Mouse (Mus musculus): Measurements from ENCODE around the gene Pde2a.

Pde2a gene

DNA sequence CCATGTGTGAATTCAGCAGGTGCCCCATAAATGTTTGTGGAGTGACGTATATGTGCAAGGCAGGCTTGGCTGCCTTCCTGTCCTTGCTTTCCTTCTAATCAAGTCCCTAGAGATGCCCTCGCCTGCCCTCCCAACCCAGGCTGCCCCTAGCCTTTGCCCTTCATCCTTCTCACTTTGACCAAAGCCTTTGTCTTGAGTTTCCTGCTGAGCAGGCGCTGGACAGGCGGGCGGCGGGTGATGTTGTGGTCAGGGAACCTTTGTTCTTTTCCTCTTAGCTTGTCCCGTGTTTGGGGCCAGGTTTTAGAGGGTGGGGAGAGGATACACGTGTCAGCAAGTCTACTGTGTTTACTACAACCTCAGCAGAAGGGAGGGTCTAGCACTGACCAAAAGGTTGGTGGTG lies 32.2 kb downstream of the Pde2a start:
- DNase-seq (ENCODE audit: low spot score), result no peak

DNA sequence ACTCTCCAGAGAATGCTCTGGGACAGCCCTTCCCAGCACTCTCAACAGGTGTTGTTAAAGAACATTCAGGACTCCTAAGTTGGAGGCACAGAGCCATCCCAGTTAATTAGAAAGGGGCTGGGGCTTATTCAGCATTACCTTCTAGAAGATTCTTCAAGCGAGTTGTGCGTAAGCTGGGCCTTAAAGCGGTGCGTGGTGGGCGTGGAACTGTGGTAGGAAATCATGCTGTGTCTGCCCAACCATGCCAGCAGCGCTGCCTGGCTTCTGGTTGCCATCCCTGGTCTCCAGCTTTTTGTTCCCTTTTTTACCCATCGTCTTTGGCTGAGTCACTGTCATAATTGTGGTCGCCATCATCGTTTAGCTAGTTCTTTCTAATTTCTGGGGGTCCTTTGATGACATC lies 33.0 kb downstream of the Pde2a start:
- peak; percentile 39 for DNase-seq (ENCODE audit: low spot score)

DNA sequence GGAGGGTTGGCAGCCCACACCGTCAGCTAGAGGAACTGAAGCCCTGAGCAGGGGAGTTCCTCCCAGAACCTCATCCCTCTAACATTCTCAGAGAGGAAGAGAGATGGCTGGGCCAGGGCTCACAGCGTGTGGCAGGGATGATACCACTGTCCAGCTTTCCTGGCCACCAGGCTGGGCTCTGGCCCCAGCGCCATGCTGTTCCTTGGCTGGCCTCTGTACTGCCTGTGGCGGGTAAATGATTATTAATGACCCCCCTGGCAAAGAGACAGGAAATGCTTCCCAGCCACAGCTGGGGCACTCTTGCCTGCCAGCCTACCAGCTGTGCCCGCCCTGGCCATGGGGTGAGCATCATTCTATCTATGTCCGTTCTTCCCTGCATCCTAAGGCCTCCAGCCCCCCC lies 33.6 kb downstream of the Pde2a start:
- DNase-seq (ENCODE audit: low spot score), result no peak

DNA sequence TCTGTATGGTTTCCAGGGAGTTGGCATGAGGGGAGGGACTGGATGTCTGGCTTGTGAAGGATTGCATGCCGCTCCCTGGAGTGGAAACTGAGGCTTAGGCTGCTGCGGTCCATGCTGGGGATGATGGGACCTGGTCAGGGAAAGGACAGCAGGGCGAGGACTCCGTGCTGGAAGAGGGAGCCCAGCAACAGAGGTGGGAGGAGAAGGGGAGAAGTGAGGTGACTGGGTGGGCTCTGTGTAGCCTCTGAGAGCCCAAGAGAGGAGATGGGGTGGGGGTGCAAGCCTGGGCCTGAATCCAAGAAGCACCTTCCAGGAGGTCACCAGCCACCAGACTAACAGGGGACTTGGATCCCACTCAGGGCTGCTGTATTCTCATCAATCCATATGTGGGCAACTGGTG lies 34.8 kb downstream of the Pde2a start:
- no peak for DNase-seq (ENCODE audit: low spot score)

DNA sequence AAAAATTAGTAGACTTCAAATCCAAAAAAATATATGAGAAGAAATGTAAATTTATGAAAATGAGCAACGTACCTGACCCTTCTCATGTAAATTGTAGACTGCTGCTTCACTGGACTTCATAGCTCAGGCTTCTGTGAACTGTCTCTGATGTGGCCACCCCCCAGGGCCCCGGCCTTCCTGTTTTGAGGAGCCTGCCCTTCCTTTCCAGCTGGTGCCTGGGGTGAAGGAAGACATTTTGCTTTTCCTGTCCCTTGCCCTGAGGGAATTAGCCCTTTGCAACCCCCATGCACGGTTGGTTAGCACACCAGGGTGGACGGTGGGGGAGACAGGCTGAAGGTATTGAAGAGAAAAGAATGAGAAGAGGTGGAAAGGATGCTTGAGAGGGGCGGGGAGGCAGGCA lies 35.3 kb downstream of the Pde2a start:
- DNase-seq (ENCODE audit: low spot score), result no peak

DNA sequence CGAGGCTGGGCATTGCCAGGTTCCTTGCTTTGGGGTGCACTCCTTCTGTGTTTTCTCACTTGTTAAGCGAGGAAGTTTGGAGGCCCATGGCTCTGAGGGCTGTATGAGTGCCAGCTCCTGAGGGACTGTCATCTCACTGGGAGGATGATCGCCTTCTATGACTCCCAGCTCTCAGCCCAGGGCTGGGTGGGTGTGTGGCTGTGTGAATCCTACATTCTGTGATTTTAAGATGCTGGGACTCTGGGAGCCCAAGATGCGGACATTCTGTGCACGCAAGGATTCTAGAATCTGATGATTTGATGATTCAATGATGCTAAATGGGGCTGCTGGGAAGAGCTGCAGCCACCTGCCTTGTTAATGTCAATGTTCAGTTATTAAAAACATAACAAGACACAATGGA lies 35.8 kb downstream of the Pde2a start:
- no peak for DNase-seq (ENCODE audit: low spot score)

DNA sequence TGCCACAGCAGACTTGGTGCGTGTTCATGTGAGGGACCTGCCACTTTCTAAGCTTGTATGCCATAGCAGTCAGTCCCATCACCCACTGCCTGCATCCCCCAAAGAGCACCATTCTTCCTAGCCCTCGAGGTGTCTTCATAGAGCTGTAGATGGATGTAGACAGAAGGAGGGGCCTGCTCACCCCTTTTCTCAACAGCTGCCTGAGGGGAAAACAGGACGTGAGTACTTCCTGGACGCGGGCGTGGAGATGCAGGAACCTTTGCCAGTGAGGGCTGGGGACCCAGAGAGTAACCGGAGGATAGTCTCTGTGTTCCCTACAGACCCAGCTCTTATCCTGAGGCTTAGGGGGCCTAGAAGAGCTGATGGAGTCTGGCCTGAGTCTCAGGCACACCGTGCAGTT lies 36.3 kb downstream of the Pde2a start:
- peak; percentile 73 for DNase-seq (ENCODE audit: low spot score)

DNA sequence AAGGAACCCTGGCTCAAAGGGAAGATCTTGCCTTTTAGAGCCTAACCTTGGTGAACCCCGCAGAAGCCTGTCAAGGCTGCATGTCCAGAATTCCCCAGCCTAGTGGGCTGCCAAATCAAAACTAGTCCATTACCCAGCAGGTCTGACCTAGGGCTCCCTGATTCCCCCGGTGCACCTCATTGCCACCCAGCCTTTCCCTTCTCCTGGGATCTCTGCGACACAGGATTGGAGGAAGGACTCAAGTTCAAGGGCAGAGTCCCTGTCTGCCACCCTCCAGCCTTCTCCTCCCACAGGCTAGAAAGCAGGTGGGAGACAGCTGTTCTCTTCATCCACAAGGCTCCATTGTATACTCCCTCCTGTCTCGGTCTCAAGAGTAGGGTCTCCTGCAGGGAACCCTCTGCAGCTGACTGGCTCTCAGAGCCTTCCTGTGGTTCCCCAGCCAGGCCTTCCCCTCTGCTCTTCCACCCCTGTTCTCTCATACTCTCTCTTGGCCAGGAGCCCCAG lies 36.8 kb downstream of the Pde2a start:
- DNase-seq (ENCODE audit: low spot score), result no peak

DNA sequence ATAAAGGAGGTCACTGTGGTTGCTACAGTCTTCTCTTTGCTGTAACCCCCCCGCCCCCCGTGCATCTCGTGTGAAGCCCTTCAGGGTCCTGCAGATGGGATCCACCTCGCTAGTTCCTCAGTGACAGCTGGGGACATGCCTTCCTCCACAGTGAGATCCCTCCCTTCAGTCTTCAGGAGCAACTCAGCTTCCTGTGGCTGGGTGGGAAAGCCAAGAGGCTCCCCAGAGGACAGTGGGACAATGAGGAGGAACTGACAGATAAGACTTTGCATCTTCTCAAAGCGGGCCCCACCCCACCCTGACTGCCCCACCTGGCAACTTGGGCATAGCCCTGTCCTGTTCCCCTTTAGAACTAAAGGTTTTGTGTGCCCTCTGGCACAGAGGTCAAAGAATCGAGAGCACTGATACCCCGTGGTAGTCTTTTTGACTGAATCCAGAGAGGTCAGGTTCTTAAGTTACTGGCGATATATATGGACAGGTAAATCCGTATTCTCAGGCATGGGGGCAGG lies 37.9 kb downstream of the Pde2a start:
- no peak for DNase-seq (ENCODE audit: low spot score)

DNA sequence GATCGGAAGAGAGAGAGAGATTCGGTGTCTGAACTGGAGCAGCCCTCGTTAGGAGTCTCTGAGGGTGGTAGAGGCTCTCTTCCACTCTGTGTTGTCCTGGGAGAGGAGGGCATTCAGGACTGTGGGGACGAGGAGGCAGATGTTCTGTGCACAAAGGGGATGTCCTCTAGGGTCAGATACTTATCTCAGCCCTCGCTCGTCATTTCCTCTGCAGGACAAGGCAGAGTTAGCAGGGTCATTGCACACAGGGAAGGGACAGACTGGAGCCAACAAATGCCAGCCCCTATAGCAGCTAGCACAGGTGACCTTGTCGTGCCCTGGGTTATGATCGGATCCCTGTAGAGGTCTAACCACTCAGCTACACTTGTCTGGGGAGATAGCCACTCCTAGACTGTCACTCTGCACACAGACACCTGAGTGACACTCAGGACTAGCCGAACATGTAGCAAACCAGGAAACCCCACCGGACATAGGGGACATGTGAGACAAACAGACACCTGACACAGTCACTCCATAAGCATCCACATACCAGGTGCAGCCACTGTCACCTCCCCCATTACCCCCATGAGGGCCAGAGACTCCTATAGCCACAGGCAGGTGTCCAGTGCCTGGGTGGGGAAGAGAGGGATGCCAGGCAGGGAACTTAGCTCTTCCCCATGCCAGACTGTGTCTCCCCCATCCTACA lies 38.6 kb downstream of the Pde2a start:
- no peak for DNase-seq (ENCODE audit: low spot score)

DNA sequence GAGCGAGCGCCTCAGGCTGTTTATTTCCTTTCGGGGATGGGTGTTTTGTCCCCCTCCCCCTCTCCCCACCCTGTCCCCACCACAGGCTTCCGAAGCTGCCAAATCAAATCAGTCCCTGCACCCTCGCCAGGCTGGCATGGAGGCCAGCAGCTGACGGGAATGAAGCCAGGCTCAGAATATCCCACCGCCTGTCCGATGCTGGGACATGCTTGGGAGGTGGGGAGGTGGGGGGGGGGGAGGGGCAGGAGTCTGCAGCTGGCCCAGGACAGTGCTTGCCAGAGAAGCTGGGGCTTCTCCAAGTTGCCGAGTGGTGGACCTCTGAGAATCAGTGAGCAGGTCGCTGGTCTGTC lies 39.1 kb downstream of the Pde2a start:
- no peak for DNase-seq (ENCODE audit: low spot score)

DNA sequence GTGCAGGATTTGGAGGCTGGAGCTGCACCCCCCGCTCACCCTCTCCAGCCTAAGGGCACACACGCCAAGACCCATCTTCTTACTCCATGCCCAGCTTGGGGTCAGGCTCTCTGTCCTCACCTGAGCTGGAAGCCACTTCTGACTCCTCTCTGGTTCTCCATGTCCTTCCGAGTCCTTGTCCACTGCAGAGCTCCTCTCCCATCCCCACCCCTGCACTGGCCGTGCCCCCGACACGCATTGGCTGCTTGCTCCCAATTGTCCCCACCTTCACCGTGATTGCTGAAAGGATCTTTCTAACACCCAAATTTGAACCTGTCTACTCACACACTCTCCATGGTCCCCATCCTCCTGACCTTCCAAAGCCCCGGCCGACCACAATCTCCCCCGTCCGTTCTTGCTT lies 40.1 kb downstream of the Pde2a start:
- DNase-seq (ENCODE audit: low spot score), result no peak

DNA sequence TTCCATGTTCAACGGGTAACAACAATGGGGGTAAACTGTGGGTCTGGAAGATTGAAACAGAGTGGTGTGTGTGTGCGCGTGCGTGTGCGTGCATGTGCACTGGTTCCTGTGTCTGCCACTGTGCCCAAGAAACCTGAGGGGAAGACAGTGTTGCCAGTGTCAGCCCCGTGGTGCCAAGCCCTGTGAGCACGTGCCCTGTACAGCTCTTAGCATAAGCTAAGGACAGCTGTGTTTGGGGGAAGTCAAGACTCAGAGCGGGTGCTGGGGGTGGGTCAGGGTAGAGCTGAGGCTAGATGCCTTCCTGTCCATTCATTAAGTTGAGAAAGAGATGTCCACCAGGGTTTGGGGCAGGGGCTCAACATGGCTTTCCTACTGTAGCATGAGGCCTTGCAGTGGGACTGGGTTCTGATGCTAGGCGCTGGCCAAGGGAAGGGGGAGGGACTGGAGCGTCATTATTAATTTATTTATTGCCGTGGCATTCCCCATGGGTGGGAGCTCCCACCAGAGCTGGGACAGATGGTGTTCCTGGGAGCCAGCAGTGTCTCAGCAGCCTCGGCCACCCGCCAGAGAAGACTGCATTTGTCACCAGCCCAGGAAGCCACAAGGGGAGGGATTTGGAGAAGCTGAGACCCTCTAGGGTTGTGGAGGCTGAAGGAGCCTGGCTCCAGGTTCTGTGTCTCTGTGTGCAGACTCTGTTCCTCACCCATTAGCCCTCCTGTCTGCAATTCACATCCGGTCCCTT lies 41.0 kb downstream of the Pde2a start:
- DNase-seq (ENCODE audit: low spot score), result no peak

DNA sequence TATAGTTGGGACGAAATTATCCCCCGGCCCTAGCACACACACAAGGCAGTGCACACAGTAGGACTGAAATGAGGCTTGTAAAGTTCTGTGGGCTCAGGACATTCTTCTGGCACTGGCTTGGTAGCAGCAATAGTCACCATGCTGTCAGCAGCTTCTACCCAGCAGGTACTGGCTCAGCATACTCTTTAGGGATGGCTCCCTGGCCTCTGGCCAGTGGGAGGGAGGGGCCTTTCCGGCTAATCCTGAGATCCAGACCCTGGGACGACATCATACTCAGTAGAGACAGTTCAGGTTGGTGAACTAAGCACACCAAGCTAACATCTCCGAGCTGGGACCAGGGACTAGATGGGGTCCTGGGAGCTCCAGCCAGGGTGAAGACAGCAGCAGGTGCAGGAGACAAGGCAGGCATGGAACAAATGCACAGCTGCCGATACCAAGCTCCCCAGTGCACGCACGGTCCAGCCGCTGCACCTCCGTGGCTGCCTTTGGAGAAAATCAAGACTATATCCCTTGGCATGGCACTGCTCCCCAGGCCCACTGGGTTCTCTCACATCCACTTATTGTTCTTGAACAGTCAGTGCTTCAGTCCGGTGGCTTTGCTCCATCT lies 42.3 kb downstream of the Pde2a start:
- DNase-seq (ENCODE audit: low spot score), result no peak

DNA sequence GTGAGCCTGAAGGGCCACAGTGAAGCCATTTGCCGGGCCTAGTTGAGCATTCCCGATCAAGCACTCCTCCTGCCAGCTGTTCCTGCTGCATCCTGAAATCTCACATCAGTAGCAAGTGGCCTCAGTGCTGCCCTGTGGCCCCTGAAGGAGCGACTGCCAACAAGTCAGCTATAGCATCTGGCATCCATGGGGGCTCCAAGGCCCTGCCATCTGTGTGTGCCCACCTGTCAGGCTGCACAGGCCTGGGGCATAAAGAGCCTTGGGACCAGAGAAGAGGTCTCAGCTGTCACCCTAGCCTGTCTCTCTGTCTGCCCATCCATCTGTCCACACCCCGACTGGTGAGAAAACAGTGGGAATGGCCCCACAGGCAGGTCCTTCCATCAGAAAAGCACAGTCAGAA lies 43.4 kb downstream of the Pde2a start:
- no peak for DNase-seq (ENCODE audit: low spot score)

DNA sequence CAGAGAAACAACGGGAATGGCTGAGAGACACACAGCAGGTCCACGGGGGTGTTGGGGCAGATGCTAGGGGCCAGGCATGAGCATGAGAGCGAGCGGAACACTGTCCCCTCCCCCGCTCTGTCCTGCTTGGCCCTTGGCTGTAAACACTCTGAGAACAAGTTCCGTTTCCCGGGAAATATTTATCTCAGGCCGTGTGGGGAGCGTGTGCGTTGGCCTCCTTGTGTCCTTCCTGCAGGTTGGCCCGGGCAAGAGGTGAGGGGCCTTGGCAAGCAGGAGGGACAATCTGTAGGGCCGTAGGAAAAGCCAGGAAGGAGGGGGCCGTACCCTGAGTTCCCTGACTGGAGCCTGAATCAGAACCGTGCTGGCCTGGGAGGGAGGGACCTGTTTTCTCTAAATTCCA lies 43.9 kb downstream of the Pde2a start:
- no peak for DNase-seq (ENCODE audit: low spot score)

DNA sequence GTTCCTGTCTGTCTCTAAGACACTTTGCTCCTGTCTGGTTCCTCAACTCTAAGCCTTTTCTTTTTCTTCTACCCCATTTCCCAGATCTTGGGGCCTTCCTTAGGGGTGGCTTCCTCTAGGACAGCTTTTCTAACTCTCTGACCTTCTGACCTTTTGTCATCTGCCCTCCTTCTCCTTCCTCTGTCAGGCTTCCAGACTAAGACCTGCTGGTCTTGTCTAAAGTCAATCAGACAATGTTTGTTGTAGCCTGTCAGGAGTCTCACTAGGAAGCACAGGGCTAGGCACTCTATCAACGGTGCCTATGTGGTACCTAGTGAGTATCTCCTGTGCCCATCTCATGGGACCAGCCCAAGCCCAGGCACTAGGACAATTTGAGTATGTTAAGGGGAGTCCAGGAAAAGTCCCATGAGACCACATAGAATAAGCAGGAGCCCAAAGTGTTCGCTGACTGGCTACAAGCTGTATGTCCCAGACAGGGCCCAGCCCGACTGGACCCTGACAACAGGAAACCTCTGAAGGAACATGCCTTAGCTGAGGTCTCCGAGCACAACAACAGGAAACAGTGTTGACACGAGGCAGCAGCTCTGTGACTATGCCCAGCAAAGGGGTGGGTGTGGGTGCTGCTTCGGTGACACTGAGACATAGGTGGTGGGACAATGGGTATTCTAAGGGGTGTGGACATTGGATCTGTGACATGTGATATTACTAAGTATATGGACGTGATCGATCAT lies 44.5 kb downstream of the Pde2a start:
- DNase-seq (ENCODE audit: low spot score), result peak; percentile 92

DNA sequence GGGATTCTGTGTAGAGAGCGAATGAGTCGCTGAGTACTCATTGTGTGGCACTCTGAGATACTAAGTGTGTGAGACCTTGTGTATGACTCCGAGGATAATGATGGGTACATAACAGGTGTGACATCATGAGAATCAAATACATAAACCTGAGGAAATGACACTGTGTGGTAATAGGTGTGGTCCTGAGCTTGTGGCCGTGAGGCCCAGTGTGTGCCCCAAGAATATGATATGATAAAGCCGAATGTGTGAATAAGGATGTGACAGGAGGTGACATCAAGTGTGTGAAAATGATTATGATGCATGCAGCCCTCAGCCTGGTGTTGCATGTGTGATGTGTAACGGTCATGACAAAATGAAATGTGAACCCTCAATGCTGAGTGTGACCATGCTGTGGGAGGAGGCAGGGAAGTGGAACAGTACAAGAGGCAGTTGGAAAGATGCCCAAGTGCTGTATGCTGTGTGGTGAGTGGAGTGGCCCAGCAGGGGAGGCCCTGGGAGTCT lies 45.1 kb downstream of the Pde2a start:
- peak; percentile 91 for DNase-seq (ENCODE audit: low spot score)

DNA sequence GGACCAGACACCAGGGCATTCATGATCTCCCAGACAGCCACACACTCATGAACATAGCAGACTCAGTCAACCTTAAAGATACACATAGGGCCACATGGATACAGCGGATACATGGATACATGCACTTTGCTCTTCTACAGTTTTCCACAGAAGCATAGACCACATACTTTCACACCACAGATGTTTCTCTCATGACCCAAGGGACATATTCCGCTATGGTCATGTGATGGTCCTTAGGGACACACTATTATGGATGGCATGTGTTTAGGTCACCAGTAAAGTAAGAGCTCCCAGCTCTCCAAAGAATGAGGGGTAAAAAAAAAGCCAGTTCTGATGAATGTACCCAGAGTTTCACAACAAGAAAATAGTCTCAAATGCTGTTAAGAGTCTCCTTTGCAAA lies 49.9 kb downstream of the Pde2a start:
- no peak for DNase-seq (ENCODE audit: low spot score)

DNA sequence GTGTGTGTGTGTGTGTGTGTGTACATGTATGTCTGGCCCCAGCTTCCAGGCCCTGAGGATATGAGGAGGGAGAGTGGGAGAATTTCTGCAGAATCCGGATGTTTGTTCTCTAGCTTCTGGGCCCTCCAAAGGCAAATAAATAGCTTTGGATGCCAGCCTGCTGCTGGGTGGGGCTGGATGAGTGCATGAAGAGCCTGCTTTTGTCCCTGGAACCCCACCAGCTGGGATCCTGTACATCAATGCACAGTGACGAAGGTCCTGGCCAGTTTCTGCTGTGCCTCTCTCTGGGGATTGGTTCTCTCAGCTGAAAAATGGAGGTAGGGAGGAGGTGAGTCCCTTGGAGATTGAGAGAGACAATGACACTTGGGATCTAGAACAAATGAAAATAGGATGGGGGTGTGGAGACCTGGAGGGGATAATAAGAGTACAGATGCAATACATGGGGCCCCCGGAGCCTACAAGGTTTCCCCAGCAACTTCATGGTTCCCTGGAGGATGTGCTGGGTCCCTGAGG lies 50.5 kb downstream of the Pde2a start:
- DNase-seq (ENCODE audit: low spot score), result no peak

DNA sequence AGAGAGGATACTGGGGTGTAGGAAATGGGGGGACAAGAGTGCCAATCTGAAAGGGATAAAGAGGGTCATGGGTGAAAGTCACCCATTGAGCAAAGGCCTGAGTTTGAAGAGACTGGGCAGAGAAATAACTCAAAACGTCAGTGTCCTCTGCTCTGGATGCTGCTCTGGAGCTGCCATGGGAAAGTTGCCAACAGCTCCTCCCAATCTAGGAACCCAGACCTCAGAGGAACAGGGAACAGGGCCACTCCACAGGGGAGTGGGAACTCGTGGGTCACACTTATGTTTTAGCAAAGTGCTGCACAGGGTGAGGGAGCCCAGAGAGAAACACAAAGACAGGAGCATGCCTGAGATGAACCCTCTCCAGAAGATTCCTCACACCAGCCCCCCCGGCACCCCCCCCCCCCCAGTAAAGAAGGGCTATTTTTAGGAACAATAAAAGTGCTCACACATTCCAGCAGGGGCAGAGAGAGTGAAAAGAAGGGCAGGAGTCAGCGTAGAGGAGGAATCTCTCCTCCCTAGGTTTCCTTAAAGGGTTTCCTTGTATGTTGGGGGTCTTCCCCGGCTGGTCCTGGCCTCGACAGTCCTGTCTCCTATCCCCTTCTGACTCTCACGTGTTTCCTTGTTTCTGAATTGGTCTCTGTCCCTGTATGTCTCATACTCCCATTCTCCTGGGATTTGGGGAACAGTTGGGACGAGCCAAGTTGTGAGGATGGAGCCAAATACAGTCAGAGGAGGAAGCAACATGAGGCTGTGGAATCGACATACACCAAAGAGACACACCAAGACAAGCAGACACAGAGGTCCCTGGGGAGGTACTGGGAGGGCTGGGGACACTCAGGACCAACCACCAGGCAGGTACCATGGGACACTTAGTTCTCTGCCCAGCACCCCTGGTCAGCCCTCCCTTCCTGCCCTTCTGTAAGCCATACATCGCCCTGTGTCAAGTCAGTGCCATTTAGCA lies 51.4 kb downstream of the Pde2a start:
- no peak for DNase-seq (ENCODE audit: low spot score)
